Mouse (Mus musculus) cerebellum, adult 9-11 months (tissue): ENCODE measurements around the gene Atcay.

Experiments used
- DNase-seq: peaks from one replicate; pipeline ENCODE4 v3.0.0; 2022

The Atcay gene

DNA sequence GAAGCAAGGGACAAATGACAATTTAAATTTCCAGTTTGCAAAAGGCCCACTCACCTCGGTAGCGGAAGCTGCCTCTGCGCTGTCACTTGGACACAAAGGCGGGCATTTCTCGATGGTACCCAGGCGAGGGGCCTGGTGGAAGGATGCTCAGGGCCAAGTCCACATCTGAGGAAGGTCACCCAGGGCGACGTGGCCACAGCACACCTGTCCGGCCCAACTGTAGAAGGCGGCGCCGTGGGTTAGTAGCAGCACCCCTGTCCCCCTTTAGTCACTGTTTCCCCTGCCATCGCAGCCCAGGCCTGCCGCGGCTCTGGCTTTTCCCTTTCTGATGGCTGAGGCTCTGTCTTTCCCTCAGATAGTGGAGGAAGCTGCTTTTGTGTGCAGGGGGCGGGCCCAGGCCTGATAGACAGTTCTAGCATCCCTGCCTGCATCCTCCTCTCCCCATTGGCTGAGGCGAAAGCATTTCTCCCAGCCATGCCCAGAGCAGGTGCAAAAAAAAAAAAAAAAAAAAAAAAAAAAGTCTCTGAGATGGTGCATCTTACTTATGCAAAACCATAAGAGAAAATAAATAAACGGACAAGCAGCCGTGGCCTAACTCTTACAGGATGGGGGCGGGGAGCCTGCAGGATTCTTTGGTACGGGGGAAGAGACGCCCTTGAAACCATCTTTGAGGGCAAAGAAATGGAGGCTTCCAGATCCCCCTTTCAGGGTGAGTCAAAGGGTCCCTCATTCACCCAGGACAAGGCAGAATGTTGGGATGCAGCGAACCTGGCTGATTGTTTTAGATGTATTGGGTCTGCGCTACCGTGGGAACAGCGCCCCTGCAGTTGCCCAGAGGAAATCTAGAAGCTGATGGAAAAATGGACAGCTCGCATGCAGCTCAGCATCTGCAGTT is at the start of gene Atcay:
Atcay (minus strand) TSS at position 396 of the 895 bp plus-strand sequence.
- DNase-seq, result peak; percentile 90

DNA sequence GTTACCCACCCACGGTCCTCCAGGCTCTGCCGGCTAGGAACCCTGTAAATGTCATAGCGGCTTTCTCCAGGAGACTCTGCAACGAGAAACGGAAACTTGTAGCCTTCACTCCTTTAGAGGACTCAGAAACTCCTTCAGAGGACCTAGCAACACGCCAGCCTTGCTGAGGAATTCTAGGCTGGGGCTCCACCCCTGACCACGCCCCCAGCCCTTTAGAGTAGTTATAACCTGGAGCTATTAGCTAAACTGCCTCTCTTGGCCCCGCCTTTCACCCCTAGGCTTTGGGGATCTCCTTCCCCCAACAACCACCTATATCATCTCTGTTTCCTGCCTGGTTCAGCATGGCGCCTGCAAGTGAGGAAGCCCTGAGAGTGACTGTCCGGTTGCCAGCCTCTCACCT is 48.9 kb upstream of the Atcay start:
- no peak for DNase-seq

DNA sequence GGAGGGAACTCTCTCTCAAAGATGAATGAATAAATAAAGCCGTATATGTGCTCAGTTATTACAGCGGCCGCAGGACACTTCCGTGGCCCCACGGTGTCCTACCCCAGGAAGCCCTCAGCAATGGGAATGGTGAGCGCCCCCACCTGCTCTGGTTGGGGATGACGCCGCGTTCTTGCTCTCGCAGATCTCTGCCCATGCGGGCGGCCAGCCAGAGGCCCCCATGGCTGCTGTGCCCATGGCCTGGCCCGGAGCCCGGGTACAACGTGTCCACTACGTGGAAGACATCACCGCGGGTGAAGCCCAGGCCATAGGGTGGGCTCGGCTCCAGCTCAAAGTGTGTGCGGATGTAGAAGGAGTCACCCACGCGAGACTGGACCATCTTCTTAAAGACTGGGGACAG is 47.0 kb upstream of the Atcay start:
- DNase-seq, result no peak

DNA sequence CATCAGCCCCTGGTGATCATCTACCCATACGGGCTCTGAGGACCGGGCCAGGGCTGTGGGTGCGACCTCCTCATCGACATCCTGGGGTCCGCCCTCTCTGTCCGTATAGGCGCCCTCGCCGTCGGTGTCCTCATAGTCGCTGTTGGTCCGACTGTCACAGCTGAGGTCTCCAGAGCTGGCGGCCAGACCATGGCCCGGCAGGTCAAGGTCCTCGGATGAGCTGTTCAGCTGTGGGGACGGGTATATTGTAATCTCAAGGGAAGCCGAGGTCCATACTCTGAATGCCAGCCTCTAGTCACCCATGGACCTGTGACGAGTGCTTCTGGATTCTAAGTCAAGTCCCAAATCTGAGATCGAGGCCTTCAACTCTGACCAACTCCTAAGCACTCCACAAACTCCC is 43.2 kb upstream of the Atcay start:
- DNase-seq, result no peak

DNA sequence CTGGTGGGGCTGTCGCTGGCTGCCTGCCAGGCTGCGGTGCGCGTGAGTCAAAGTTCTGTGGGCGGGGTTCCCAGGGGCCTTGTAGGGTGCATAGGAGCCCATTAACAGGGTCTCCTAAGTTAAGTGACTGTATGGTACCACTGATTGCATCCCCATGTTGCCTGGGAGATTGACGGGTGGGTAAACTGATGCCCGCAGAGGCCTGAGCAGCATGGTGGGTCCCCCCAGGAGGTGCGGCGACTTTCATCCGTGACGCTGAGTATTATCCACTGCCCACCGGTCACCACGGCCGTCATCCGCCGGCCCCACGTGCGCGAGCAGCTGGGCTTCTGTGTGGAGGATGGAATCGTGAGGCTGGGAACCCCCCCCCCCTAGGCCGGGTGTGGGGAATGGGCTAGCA is 41.7 kb upstream of the Atcay start:
- DNase-seq, result no peak

DNA sequence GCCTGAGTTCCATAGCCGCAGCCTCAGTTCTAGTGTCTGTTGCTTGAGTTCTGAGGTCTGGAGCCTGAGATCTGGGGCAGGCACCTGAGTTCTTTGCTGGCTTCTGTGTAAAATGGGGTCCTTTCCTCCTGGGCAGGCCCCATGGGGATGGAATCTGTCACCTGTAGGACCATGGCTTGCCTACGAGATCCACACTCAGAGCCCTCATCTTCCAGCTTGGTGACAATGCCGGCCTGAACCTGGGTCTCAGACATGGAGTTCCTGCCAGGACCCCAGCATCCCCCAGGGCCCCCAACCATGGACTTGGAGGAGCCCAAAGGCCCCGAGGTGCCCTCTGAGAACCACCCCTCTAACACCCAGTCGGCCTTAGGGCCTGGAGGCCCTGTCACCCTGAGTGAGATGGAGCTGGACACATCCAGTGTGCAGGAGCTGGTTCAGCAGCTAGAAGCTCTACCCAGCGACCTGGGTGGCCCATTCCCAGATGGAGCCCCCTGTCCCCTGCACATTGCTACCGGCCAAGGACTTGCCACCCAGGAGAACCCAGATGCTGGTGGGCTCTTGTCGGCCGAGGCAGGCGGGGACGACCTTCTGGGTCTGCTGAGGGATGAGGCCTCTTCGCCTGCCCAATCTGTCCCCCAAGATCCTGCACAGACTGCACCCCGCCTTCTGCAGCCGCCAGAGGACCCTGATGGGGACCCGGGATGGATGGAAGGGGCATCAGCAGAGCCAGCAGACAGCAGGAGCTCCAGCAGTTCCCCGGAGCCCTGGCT is 38.2 kb upstream of the Atcay start:
- DNase-seq, result peak; percentile 72

DNA sequence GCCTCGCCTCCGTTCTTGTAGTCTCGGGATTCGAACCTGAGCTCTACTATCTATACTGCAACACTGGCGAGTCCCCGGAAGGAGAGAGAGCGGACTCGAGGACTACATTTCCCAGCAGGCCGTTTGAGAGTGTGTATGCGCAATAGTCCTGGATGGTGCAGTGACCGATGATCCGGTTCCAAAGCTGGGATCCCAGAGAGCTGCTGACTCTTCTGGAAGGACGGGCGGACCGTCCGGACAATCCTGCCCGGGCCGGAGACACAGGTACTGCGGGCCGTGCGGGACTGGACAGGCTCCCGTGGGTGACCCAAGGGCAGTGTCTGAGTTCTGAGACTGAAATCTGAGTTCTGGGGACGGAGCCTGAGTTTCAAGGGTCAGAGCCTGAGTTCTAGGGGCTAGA is 37.4 kb upstream of the Atcay start:
- peak; percentile 89 for DNase-seq

DNA sequence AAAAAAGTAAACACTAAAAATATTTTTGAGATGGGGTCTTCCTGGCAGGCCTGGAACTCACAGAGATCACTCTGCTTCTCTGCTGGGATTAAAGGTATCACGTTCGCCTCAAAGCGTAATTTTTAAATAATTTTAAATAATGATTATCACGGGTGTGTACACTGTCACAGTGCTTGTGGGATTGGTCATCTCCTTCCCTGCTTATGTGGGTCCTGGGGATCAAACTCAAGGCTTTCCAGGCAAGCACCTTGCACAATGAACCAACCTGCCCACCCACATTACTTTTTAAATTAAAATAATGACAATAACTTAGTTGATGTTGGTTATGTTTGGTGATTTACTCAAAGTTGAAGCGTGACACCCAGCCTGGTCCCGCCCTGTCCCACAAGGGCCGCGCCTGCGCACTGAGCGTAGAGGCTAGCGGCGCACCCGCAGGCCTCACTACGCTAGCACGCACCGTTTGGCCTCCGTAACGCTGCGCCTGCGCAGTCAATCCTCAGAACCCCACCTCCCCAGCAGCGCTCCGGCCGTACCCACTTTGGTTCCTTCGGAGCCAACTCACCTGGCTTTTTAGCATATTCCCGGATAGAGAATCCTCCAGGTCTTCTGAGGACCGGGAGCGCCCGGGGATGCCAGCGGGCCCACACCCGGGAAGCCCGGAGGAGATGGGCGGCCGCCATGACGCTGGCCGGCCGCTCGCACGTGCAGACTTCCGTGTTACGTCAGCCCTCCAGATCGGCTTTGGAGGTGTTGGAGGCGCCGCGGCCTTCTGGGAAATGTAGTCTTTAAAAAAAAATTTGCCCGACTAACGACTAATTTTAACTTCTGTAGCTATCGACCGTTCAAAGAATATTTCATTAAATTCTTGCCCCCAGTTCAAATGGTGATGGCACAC is 35.8 kb upstream of the Atcay start, which contains the start of the genes Mrpl54 and Apba3:
Mrpl54 (minus strand) TSS at position 724 of the 895 bp plus-strand sequence.
Apba3 (plus strand) TSS at position 750 of the 895 bp plus-strand sequence.
- DNase-seq, result peak; percentile 97

DNA sequence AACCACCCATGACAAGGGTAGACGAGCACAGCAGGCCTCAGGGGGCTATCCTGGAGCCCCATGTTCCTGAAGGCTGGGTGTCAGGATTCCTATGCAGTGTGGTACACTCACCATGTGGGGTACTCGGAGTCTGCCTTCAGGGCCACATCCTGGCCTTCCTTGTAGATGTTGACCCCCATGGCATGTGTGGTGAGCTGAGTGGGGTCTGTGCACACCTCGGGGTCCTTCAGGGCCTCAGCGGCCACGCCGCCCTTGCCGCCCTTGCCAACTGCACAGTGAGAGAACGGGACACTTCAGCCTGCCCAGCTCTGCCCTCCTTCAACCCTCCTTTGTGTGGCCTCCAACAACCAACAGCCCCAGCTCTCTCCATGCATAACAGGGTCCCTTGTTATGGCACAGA is 34.9 kb upstream of the Atcay start:
- peak; percentile 74 for DNase-seq

DNA sequence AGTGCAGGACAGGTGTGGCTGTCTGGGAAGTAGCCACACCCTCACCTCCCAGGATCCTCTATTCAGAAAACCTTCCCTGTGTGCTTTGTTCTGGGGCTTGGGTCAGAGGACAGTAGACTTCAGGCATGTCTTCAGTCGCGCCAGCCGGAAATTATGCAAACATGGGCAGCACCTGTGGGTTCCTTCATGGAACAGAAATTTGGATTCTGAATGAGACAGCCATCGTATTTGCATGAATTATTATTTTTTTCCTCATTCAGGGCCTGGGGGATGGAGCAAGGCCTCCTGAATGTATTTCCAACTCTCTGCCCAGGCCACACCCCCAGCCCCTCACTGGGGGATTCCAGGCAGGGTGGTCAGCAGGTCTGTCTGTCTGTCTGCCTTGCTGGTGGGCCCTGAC is 30.4 kb upstream of the Atcay start:
- no peak for DNase-seq

DNA sequence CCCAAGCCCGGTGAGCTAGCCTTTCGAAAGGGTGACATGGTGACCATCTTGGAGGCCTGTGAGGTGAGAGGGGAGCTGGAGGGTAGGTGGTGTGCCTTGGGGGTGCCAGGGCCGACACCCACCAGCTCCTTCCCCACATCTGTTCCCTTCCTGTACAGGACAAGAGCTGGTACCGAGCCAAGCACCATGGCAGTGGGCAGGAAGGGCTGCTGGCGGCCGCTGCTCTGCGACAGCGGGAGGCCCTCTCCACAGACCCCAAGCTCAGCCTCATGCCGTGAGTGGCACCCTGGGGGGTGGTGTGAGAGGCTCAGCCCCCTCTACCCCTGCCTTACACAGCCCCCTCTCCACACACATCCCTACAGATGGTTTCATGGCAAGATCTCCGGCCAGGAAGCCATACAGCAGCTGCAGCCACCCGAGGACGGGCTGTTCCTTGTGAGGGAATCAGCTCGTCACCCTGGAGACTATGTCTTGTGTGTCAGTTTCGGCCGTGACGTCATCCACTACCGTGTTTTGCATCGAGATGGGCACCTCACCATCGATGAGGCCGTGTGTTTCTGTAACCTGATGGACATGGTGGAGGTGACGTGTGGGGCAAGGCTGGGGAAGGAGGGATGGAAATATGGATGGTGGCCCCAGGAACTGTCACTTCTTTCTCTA is 28.7 kb upstream of the Atcay start:
- peak; percentile 59 for DNase-seq

DNA sequence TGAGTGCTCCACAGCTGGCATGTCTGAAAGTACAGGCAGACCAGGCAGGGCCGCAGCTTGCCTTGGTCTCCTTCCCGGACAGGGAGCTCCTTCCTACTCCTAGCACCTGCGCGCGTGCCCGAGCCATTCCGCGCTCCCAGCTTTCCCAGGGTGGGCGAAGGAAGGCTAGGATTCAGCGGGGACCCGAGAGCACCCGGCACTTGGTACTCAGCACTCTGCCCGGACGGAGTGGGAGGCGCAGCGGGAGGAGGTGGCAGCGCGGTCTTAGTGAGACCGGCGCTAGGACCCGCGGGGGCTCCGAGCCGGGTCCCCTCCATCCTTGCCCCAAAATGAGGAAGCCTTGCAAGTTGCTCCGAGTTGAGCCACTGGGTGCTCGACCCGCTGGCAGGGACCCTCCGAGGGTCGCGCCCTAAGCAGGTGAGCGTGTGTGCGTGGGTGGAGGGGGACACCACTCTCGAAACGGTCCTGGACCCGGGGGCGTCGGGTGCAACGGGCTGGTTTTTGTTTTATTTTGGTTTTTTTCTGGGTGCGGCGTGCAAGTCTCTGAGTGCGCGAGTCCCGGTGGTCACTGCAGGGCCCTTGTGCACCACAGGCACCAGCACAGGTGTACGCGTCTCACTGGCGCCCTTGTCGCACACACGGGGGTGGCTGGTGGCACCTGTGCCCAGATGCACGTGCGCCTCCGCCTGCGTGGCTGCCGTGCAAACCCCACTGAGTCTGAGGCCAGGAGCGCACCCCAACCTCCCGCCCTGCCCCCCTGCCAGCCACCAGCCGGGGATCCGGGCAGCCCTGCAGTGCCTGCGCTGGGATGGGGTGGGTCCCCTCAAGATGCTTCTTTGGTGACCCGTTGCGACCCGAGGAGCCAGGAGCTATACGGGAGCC is 26.8 kb upstream of the Atcay start:
- no peak for DNase-seq

DNA sequence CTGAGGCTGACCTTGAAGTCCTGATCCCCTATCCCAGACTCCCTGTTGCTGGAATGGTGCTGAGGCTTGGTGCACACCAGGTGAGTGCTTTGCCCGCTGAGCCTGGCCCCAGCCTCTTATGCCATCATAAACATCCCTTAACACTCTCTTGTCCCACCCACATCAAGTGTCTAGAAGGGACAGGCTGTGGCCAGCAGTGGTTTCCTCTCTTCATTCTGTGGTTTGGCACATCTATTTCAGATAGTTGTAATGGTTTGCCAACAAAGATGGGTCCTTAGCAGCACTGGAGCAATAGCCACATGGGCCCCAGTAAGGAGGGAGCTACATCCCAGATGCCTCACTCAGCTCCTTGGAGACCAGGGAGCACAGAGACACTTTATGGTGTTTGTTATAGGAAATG is 24.3 kb upstream of the Atcay start:
- DNase-seq, result no peak

DNA sequence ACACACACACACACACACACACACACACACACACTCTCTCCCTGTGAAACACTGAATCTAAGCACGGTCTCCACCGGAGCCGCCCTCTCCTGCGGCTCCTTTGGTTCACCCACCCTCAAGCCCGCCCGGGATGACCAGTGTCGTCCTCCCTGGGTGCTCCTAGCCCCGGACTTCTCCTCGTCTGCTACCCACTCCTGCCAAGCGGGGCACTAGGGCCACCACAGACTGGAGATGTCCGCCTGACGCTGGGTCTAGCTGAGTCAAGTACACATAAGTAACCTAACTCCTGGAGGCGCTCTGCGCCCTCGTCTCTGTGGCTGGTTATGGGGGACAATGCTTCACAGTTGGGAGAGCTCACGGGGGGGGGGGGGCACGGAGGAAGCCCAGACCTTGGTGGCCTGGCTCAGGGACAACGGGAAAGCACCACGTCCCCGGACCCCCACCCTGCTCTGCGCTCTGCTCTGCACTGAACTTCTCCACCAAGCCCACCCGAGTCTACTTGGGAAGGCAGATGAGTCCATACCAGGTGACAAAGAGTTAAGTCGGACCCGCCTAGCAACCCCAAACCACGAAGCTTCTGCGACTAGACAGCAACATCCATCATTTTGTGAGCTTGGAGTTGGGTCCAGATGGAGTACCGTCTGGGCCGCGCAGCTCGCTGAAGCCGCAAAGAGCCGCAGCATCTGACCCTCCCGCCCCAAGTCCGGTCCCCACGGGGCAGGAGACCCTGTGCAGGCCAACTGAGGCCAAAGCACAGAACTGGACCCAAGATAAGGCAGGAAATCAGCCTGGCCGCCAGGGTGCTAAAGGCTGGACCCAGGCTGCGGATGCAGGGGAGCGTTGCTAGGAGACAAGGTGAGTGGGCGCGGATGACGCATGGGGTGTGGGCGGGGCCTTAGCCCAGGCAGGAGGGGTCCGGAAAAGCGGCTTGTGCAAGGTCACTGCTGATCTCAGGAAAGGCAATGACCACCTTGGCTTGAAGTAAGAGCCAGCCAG is 22.1 kb upstream of the Atcay start, which contains the start of gene Matk:
Matk (plus strand) TSS at position 512 of the 996 bp plus-strand sequence.
- DNase-seq, result no peak

DNA sequence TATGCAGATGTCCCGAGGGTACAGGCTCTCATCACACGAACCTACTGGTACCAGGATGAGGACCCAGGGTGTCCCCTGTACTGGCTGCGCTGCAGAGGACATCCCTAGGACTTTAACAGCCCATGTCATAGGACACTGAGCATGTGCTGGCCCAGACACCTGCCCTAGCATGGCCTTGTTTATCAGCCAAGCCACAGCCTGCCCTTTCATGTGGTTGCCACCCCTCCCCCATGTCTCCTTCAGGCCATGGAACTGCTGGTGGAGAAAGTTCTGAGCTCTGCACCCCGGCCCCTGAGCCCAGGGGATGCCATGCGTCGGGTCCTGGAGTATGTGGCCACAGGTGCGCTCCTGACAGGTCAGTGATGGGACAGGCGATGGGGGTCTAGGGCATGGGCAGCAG is 18.8 kb upstream of the Atcay start:
- DNase-seq, result no peak

DNA sequence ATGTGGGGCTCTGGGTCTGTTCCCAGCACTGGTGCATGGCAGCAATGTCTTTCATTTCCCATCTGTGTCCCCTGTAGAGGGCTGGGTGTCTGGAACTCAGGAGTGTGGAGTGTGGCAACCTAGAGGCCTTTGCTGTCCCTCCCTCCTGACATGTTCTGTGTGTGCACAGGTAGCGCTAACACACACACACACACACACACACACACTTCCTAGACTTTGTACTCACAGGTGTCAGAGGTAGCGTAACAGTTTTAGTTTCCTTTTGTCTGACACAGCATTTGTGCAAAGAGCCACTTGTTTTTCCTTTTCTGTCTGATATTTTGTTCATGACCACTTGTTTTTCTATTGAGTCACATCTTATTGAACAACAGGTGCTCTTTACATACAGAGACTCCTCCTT is 17.2 kb upstream of the Atcay start:
- no peak for DNase-seq

DNA sequence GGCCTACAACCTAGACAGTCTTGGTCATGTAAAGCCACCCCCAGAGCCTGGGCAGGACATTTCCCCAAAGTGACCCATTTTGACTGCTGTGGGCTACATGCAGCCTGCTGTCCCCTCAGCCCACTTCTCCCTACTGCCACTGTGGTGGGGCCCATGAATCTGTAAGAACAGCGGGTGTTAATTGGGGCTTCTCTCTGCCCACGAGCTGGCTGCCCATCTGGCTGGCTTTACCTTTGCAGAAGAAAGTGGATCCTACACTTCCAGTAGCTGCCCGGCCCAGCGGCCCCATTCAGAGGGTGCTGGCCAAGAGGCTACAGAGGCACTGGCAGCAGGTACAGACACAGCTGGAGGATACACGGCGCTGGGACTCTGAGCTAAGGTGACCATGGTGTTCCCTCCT is 14.5 kb upstream of the Atcay start:
- no peak for DNase-seq

DNA sequence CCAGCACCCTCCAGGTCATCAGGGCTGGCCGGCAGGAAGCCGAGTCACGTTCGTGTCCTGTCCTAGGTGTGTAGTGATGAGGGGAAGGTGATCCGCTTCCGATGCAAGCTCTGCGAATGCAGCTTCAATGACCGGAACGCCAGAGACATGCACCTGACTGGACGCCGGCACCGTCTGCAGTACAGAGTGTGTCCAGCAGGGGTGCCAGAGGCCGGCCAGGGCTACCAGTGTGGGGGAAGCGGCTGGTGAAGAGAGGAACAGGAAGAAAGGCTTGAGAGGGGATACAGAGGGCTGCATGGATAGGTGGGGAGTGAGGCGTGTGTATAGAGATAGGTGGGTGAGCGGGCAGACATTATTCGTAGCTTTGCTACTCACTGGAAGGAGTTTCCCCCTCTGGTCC is 14.0 kb upstream of the Atcay start:
- DNase-seq, result peak; percentile 82

DNA sequence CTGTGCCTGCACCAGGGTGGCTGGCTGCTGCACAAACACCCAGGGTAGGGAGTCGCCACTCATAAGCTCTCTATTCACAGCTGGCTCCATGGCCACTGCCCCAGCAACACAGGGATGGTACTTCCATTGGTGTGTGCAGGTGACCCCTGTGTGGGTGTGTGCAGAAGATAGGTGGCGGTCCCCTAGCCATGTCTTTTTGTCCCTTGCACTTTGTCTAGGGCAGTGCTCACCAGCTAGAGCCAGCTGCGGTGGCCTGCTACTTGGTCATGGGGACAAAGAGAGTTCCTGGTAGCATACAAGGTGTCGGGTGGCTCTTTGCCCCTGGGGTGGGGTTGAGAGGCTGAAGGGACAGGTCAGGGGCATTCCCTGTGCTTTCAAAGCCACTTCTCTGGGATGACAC is 13.5 kb upstream of the Atcay start:
- peak; percentile 35 for DNase-seq

DNA sequence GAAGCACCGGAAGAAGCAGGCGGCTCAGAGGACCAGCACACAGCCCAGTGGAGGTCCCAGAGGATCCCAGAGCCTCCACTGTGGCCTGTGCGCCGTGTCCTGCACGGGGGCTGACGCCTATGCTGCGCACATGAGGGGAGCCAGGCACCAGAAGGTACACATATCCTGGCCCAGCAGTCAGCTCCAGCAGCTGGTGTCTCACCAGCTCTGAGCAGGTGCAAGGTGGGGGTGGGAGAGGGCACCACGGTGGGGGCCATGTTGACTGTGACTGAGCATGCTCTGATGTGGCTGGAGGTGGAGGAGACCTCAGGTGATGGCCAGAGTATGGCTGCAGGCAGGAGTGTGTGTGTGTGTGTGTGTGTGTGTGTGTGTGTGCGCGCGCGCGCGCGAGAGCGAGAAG is 11.4 kb upstream of the Atcay start:
- no peak for DNase-seq
